Mouse (Mus musculus) large intestine, adult 2 months (tissue): ENCODE results near the gene Alg11. TPM values are rescaled to one million over a fixed set of nuclear protein-coding genes. Genes with fewer than 3 reads are reported as not detected.
A peak's percentile ranks its signal among the peaks of the same experiment; 100 is the strongest.

ENCODE experiments used
- DNase-seq: peaks from one replicate; pipeline ENCODE4 v3.0.0-alpha.2; 2012; ENCODE audit warnings: low read depth, low spot score
- WGBS: fragments of 180-500 bp; shearing (Covaris S2); methylation state at CpG from one replicate; pipeline ENCODE4 v1.1.7; 2018; 5-methylcytosine and 5-hydroxymethylcytosine counted together
- polyA plus RNA-seq: library from polyadenylated mRNA; depleted of rRNA; stranded (reverse); fragments of >200 nt; gene quantifications from 2 replicates; pipeline ENCODE4 v1.2.3, GENCODE M21; 2012; rRNA removed

Alg11 gene
- polyA plus RNA-seq = 3.3 and 5.0 TPM in 2 replicates

GRCm38 (mm10) chr8:22060446-22060889 is at the start of gene Alg11:
Gene Alg11 (plus strand): TSS chr8:22060721.
- 0% methylated on average over 33 of the region's 36 CpGs for WGBS
- peak; percentile 92 for DNase-seq

DNA sequence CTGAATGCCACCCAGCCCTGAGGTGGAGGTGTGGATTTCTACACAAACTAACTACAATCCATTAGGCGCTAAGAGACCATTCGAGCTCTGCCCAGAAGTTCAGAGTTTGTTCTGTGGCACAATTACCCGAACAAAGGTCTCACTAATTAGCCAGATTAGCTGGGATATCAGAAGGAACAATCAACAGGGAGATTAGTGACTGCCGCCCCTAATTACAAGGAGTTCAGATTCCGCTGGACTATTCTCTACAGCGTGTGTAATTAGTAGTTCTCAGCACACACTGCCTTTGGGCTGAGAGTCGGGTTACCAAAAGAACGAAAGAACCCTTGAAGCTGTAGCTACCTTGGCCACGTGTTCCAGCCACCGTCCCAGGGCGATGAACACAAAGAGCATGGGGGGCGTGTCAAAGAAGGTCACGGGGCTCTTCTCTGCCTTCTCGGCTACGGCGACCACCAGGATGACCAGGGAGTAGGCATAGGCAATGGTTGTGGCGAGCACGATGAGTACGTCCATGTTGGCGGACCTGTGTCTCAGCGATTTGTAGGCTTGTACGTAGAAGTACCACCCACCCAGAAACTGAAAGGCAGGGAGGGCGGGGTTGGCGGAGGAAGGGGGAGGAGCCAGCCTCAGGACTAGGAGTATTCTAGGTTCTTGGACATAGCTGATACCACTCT is 47.4 kb upstream of the Alg11 start:
- 71% methylated on average over 24 of the region's 24 CpGs for whole genome bisulfite sequencing
- no peak for DNase-seq

GRCm38 (mm10) chr8:22017731-22018130 is 42.8 kb upstream of the Alg11 start:
- no peak for DNase-seq
- 69% methylated on average over 7 of the region's 7 CpGs for WGBS

DNA sequence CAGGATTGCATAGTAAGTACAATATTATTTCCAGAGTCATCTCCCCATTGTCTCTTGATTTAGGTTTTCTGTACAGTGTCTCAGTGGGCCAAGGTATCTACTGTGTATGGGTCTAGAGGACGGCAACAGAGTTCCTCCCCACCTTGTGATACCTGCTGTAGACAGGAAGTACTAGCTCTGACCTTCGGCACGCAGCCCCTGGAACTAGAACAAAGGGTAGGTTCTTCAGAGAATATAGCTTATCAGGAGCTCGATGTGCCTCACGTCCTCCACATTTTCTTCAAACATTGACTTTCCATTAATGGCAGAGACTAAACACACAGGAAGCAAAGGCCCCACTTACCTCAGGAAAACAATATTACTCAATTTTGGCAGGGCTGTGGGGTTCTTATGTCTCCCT is 41.0 kb upstream of the Alg11 start:
- no peak for DNase-seq
- 49% methylated on average over 5 of the region's 5 CpGs for WGBS

GRCm38 (mm10) chr8:22022244-22022643 is 38.3 kb upstream of the Alg11 start:
- DNase-seq = no peak
- WGBS = 65% methylated on average over 7 of the region's 7 CpGs

DNA sequence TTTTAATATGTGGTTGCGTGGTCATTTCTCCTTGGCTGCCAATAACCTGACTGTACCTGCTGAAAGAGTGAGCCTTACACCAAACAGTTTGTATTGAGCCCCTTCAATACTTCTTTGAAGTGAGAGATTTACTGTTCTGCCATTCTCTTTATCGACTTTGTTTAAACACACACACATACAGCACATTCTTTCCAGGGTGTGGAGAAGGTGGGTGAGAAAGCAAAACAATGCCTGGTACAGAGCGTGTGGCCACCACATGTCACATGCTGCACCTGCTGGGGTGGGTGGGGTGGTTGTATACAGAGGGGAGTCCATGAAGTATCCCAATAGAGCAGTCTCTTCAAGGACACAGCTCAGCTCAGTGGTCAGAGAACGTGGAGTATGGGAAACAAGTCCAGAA is 35.3 kb upstream of the Alg11 start:
- WGBS = 25% methylated on average over 4 of the region's 4 CpGs
- no peak for DNase-seq

DNA sequence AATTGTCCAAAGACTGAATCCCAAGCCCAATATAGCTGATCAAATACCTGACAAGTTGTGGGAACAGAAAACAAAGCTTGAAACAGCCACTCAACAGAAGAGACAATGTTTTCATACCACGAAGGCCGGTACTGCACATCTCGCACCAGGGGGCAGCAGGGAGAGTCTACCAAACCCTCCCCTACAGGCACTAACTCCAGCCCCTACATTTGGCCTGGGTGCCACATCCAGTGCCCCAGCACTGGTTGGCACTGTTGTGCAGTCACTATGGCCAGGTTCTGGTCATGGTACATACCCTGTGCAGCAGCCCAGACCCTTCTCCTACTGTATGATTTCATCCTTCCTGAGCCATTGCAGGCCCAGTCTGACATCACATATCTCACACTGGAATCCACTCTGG is 31.5 kb upstream of the Alg11 start:
- 86% methylated on average over 3 of the region's 3 CpGs for WGBS
- no peak for DNase-seq

DNA sequence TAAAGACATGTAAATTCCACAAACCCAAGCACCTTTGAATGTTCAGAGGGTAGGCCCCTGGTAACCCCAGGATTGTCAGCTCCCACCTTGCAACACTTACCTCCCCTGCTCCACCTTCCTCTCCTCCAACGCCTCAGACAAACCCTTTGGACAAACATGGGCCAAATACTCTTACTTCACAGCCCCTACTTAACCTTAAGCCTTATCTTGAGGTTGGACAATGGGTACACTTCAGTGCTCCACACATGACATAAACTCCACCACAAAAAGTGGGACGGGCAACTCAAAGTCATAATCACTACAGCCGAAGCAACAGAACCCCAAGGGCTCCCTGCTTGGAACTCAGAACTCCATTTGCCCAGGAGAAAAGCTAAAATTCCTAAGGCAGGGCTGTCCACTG is 29.5 kb upstream of the Alg11 start:
- DNase-seq = no peak
- 67% methylated on average over 3 of the region's 3 CpGs for WGBS

DNA sequence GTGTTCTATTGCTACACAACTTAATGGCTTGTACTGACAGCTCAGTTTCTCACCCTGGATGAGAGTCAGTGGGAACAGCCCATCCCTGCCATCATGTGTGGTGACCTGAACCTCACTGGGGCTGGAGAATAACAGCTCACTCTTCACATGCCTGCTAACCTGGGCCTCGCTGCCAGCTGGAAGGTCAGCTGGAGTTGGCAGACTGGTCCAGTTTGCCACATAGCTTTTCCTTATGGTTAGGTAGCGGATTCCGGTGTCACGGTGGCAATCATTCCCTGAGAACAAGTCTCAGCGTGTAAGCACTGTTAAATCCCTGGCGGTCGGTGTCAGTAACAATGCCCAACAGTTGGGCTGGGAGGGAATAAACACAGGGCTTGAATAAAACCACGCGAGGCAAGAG is 24.4 kb upstream of the Alg11 start:
- no peak for DNase-seq
- WGBS = 92% methylated on average over 9 of the region's 9 CpGs

DNA sequence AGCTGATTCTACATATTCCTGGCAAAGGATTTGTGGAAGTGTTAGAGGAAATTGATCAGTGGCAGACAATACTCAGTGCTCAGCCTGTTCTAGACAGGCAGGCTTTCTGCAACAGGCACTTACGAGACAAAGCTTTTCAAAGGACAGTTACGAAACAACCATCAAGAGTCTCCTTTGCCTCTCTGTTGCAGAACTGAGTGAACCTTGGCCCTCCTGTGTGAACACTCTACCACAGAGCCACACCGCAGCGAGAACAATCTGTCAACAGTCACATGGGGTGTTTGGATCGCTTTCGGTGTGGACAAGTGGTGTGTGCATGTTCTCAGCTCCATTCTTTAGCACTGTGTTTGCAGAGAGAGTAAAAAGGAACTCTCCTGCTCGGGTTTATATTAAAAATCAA is 23.5 kb upstream of the Alg11 start:
- no peak for DNase-seq
- WGBS = 41% methylated on average over 7 of the region's 7 CpGs

DNA sequence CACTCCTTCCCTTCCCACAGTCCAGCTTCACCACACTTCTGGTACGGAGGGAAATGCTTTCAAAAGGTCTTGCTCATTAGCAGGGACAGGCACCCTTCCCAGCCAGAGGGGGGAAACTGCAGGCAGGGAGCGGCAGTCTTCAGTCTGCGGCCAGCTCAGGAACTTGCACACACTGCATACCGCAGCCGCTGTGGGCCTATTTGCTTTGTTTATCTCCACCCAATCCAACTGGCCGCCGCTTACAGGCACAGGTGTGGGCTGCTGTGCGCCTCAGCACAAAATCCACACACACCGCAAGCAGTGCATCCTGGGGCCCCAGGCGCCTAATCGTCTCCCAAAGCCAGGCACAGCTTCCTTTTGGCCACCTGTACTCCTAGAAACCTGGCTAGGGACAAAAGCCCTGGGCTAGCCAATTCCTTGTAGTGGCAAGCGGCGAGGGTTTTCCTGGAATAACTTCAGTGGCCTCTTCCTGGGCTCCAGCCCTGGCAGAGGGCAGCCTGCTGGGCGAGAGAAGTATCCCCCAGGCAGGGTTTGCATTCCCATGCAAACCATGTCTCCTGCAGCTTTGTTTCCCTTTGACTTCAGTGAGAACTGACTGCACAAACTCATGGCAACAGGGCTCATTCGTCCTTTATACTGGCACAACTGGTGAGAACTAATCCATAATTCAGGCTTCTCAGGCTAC is 20.9 kb upstream of the Alg11 start:
- WGBS = 12% methylated on average over 15 of the region's 15 CpGs
- DNase-seq = no peak

GRCm38 (mm10) chr8:22040153-22040509 is 20.4 kb upstream of the Alg11 start:
- 68% methylated on average over 6 of the region's 6 CpGs for whole genome bisulfite sequencing
- DNase-seq = no peak

DNA sequence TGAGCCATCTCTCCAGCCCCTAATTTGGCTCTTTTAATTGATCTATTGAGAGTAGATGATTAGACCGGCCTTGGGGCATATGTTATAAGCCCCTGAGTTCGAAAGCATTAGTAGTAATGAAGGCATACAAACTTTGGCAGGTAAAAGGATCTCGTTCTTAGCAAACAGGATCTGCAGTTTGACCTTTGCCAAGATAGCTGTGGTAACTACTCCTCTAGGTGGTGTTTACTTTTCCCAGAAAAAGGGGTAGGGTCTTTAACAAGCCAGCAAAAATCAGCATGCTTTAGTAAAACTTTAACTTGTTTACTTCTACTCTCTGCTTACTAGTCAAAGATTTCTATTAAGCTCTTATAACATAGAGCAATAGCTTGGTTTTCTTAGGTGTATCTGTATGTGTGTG is 18.0 kb upstream of the Alg11 start:
- DNase-seq = no peak
- 51% methylated on average over 3 of the region's 3 CpGs for WGBS

DNA sequence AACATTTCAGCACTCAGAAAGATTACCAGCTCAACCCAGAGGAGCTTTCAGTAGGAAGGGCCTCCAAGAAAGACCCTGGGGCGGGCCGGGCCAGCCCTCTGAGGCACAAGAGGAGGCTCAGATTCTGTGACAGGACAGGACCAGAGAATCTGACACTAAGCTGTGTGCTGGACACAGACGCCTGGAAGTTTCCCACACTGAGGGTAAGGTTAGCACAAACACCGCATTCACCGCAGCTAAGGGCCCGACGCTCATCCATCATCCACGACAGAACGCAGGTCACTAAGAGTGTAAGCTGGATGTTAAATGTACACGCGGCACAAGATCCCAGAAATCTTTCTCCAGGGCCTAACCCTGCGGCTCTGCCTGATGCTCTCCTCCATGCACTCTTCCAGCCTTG is 16.8 kb upstream of the Alg11 start:
- WGBS = 50% methylated on average over 12 of the region's 12 CpGs

GRCm38 (mm10) chr8:22047699-22048464 is 12.6 kb upstream of the Alg11 start:
- DNase-seq = no peak
- WGBS = 25% methylated on average over 2 of the region's 2 CpGs

More for the DNA sequence above, 16.8 kb upstream of the Alg11 start:
- DNase-seq = no peak

GRCm38 (mm10) chr8:22054674-22055491 is 5.6 kb upstream of the Alg11 start:
- WGBS = 51% methylated on average over 12 of the region's 12 CpGs
- no peak for DNase-seq

- WGBS = 93% methylated on average over 2 of the region's 2 CpGs
- DNase-seq = no peak
Observed at GRCm38 (mm10) chr8:22055492-22055877, 5.0 kb upstream of the Alg11 start.

DNA sequence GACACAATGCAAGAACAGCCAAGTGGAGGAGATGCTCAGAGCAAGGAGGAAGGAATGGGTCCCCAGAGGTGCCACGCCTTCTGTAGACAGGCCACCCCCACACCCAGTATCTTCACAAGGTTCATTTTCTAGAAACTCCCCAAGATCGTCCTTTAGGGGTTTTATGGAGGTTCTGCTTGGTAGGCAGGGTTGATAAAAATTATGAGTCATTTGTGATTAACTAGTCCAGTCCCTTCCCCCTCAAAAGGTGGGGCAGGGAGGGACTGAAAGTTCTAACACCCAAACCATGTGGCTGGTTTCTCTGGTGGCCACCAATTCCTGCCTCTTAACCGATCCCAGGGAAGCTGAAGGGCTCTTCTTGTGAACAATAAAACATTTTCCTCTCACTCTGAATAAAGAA is 3.7 kb upstream of the Alg11 start:
- 42% methylated on average over 3 of the region's 3 CpGs for WGBS
- DNase-seq = no peak

GRCm38 (mm10) chr8:22058368-22058767 is 2.2 kb upstream of the Alg11 start:
- DNase-seq = no peak
- 66% methylated on average over 9 of the region's 9 CpGs for WGBS

GRCm38 (mm10) chr8:22059153-22059738 is 1.3 kb upstream of the Alg11 start:
- WGBS = 63% methylated on average over 11 of the region's 11 CpGs

More at GRCm38 (mm10) chr8:22059153-22059738, 1.3 kb upstream of the Alg11 start:
- DNase-seq = no peak
